Mouse (Mus musculus) T-helper 1 cell (primary cell): ENCODE measurements at regions not wholly inside any gene's neighbourhood (a gene's known extent, or its start where the extent isn't known, plus 50 kb on each side); places are given as distances from the start of the nearest gene placed in this dataset.

ENCODE experiments used
- in situ Hi-C: fragments of 300-600 bp; cut with MboI, MseI; formaldehyde crosslinking; loops from one replicate; pipeline ENCODE4 v1.15.1; 2025; ENCODE audit warnings: high pct_unique_total_duplicates

- in situ Hi-C loops, result no loop called here
Observed at GRCm38 (mm10) chr11:18821384-18821783, 197.4 kb downstream of the Meis1 start.

- in situ Hi-C loops, result no loop called here
Observed at GRCm38 (mm10) chr11:18814110-18814509, 204.7 kb downstream of the Meis1 start.

- in situ Hi-C loops, result no loop called here
Observed at GRCm38 (mm10) chr11:18767479-18767878, 251.3 kb downstream of the Meis1 start.

DNA sequence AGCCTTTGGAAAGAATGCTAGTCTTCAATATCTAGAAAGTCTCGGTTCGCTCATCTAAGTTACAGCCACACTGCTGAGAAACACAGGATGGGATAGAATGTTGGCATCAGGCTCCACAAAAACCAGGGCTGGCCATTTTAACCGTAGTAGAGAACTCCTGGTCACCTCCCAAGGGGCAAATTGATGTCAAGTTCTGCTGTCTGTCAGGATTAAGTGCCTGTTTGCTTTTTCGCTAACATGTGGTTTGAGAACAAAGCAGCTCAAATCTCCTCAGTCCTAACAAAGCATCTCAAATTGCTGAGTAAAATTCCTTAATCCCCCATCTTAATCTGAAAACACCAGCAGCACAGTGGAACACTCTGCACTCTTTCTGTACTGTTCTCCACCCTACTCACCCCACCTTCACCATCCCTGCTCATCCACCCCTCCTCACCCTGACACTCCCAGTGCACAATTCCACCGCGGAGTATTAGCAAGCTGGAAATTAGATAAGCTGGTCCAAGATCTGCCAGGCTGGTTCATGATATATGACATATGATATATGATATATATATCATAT, 252.2 kb downstream of the Meis1 start:
- in situ Hi-C loops, result no loop called here

DNA sequence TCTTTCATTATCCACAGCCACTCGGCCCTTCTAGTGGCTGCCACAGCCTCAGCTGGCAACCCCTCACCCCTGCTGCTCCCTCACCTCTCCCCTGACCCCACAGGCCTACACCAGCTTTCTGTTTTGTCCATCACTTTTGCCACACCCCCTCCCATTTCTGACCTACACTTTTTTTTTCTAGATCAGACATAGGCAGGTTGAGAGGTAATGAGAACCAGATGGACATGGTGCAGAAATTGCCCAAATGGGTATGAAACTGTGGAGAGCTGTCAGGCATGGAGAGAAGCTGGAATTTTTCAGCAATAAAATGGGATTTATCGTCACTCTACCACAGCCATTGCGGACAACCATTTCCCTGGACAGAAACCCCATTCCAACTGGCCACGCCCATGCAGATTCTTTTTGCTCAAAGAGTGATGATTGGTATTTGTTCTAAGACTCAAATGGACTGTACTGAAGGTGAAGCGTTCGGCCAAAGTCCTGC, 260.2 kb downstream of the Meis1 start:
- in situ Hi-C loops, result no loop called here

- in situ Hi-C loops, result no loop called here
Observed at GRCm38 (mm10) chr11:18756576-18756975, 262.2 kb downstream of the Meis1 start.

- in situ Hi-C loops, result no loop called here
Observed at GRCm38 (mm10) chr11:18754732-18755525, 263.9 kb downstream of the Meis1 start.

DNA sequence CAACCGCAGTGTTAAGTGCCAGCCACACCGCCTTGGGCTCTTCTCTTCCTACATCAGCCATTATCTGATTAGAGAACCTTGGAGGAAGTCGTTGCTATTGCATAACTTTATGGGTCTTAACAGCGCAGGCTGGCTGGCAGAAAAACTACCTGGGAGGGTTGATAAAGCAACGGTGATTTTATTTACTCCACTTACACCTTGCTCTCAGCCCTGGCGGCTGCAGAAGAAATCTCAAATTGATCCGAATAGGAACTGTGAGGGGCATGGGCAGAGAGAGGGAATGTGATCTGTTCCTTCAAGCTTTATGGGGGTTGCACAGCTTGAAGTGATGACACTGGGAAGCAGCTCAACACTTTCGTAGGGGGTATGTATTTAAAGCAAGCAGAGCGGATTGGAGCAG, 264.9 kb downstream of the Meis1 start:
- in situ Hi-C loops, result no loop called here

DNA sequence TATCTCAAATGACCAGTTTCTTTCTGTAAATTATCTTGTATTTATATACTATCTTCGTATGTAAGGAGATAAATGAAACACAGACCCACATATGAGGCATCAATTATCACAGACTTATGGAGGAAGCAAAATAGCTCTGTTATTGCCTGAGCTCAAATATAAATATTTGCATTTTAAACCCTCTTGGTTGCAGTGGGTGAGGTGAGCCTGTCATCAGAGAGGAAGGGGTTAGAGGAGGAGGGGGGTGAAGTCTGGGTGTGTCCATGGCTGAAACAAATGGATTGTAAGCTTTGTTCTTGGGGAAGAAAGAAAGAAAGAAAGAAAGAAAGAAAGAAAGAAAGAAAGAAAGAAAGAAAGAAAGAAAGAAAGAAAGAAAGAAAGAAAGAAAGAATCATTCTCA, 265.5 kb downstream of the Meis1 start:
- in situ Hi-C loops, result no loop called here

DNA sequence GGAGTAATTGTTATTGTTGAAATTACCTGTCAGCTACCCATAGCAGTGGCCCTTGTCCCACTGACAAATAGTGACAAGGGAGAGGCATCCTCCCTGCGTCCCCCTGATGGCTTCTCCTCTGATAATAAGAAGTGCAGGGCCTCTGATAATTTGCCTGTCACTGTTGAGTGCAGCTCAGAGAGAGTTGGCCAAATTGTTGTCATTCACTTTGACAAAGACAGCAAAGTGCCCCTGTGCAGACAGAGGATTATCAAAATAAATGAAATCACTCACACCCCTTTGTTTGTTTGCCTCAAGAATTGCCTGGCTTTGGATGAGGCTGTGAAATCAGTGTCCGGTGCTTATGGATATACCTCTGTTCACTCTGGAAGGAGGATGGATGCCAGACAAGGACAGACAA, 266.3 kb downstream of the Meis1 start:
- in situ Hi-C loops, result no loop called here

- in situ Hi-C loops, result no loop called here
Observed at GRCm38 (mm10) chr11:18750911-18751841, 267.6 kb downstream of the Meis1 start.

- in situ Hi-C loops, result no loop called here
Observed at GRCm38 (mm10) chr11:18750080-18750375, 268.8 kb downstream of the Meis1 start.

DNA sequence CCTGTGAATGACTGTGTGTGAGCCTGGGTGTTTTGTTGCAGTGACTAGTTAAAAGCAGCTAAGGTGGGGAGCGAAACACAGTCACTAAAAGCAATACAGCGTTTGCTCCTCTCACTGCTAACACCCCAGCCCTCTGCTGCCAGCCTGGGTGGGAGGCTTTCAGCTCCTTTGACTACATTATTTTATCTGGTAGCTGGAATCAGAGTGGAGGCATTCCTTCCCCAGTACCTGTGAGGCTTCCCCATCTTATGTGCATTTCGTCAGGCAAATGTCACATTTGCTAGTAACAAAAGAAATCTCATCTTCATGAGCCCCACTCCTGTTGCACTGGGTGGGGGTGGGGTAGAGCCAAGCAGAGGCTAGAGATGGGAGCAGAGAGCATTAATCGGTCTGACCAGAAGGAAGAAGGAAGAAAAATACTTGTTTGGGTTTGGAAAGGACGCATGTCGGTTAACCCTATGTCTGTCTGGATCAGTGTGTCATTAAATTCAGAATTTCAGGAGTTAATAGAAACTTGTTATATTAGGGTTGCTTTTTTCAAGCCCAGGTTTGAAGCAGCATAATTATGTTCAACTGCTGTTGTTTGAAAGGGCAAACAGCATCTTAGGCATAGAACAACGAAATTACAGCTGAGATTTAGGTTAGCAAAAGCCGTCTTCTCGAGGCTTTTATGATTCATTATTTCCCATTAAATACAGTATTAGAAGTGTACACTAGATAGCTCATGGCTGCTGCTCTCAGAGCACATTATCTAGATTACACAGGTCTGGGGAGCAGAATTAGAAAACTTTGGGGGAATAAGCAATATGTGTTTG, 269.3 kb downstream of the Meis1 start:
- in situ Hi-C loops, result no loop called here

- in situ Hi-C loops, result no loop called here
Observed at GRCm38 (mm10) chr11:18747871-18748461, 270.8 kb downstream of the Meis1 start.

DNA sequence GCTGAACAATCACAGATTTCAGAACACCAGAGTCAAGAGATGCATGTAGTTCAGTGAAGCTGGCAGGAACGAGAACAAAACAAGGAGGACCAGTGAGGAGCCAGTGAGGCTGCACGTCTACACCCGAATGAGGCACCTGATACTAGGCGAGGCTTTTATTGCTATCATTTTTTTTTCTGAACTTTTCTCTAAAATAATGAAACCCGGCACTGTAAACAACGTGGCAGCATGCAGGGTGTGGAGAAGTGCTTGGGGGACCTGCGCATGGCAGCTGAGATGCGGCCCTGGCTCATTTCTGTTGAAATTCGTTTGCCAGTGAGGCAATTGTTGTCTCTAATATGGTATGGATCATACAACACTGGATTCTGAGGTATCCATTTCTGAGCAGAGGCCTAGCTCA, 271.4 kb downstream of the Meis1 start:
- in situ Hi-C loops, result no loop called here

GRCm38 (mm10) chr11:18746486-18746885, 272.3 kb downstream of the Meis1 start:
- in situ Hi-C loops, result no loop called here

DNA sequence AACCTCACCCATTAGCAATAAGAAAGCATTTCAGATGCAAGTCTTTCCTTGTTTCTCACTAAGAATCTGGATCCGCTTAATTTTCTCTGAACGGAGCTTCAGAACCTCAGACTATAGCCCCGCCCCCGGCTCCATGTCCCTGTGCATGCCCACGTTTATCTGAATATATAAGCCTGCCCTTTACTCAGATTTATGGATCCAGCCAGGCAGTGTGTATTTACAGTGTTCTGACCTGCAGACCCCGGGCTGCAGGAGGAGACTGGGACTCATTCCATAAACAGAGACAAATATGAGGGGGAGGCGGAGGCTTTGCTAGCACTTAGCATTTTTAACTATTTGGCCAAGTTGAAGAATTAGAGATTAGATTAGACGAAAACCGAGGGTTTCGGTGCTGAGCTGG, 272.9 kb downstream of the Meis1 start:
- in situ Hi-C loops, result no loop called here

DNA sequence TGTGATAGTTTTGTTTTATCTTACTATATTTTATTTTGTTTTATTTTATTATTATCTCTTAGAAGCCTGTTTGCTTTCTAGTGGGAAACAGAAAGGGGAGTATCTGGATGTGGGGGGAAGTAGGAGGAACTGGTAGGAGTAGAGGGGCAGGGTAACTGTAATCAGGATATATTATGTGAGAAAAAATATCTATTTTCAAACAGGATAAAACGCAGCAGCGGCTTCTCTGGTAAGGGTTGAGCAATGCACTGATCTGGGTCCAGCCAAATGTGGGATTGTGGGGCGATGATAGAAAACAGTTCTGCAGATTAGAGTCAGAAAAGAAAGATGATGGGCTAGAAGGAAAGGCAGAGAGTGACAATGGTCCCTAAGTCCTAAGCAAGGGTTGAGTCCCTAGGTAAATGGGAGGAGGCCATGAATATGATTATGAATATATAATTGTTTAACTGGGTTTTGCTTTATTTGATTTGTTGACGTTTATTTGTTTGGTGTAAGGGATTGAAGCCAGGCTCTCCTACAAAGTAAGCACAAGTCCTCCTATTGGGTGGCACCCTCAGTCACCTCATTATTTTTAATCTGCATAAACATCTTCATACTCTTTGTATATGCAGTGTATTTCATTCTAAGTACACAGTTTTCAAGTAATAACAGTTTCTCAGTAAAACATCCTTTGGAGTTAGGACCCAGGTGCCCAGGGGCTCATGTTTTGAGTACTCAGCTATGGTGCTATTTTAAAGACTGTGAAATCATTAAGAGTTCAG, 283.7 kb downstream of the Meis1 start:
- in situ Hi-C loops, result no loop called here

DNA sequence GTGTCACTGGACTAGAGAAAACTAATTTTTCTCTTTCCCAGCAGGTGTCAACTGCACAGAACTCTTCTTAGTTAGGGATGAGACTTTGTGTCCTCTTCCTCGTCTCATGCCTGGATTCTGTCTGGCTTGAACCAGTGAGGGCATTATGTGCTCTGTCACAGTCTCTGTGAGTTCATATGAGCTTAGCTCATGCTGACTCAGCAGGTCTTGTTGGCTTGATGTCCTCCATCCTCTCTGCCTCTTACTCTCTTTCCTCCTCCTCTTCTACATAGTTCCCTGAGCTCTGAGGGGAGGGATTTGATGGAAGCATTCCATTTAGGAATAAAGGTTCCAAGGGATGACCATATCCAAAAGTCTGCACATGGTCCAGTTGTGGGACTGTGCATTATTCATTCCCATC, 284.7 kb downstream of the Meis1 start:
- in situ Hi-C loops, result no loop called here

GRCm38 (mm10) chr11:18729742-18730141, 289.0 kb downstream of the Meis1 start:
- in situ Hi-C loops, result no loop called here
